Mouse (Mus musculus) heart, adult 11 months (tissue): Measurements from ENCODE around the gene Btbd16.

Experiments used
- DNase-seq: peaks from one replicate; pipeline ENCODE4 v3.0.0; 2022

Gene Btbd16

GRCm38 (mm10) chr7:130819624-130820023 lies 45.8 kb downstream of the Btbd16 start:
- no peak for DNase-seq

GRCm38 (mm10) chr7:130823992-130824391 lies 50.1 kb downstream of the Btbd16 start:
- DNase-seq = no peak

- no peak for DNase-seq
These were observed 52.5 kb downstream of the Btbd16 start for GRCm38 (mm10) chr7:130826343-130826742.

- DNase-seq = no peak
These were observed 53.6 kb downstream of the Btbd16 start for GRCm38 (mm10) chr7:130827431-130827830.

GRCm38 (mm10) chr7:130827844-130828403 lies 54.1 kb downstream of the Btbd16 start:
- DNase-seq = peak; percentile 85

GRCm38 (mm10) chr7:130828475-130828874 lies 54.6 kb downstream of the Btbd16 start:
- DNase-seq = no peak

GRCm38 (mm10) chr7:130831586-130831985 lies 57.7 kb downstream of the Btbd16 start:
- no peak for DNase-seq

- no peak for DNase-seq
These were observed 60.4 kb downstream of the Btbd16 start for GRCm38 (mm10) chr7:130834299-130834698.

GRCm38 (mm10) chr7:130834958-130835861 lies 61.3 kb downstream of the Btbd16 start:
- DNase-seq = peak; percentile 86

- DNase-seq = no peak
These were observed 62.2 kb downstream of the Btbd16 start for GRCm38 (mm10) chr7:130836066-130836465.

- DNase-seq = no peak
These were observed 64.2 kb downstream of the Btbd16 start for GRCm38 (mm10) chr7:130837941-130838657.

GRCm38 (mm10) chr7:130838658-130839025 lies 64.8 kb downstream of the Btbd16 start:
- no peak for DNase-seq

- DNase-seq = no peak
These were observed 65.7 kb downstream of the Btbd16 start for GRCm38 (mm10) chr7:130839380-130840100.

GRCm38 (mm10) chr7:130847164-130847718 lies 73.4 kb downstream of the Btbd16 start:
- peak; percentile 85 for DNase-seq

- no peak for DNase-seq
These were observed 80.9 kb downstream of the Btbd16 start for GRCm38 (mm10) chr7:130854684-130855292.

GRCm38 (mm10) chr7:130855681-130856080 lies 81.8 kb downstream of the Btbd16 start:
- peak; percentile 96 for DNase-seq

- DNase-seq = peak; percentile 59
These were observed 84.1 kb downstream of the Btbd16 start for GRCm38 (mm10) chr7:130857973-130858372.

- DNase-seq = no peak
These were observed 86.1 kb downstream of the Btbd16 start for GRCm38 (mm10) chr7:130859926-130860325.

- peak; percentile 90 for DNase-seq
These were observed 86.9 kb downstream of the Btbd16 start for GRCm38 (mm10) chr7:130860721-130861142.

GRCm38 (mm10) chr7:130862501-130862900 lies 88.6 kb downstream of the Btbd16 start:
- DNase-seq = peak; percentile 86

- DNase-seq = peak; percentile 88
These were observed 90.8 kb downstream of the Btbd16 start for GRCm38 (mm10) chr7:130864711-130865110.
